Mouse (Mus musculus): ENCODE measurements at regions not wholly inside any gene's neighbourhood (a gene's known extent, or its start where the extent isn't known, plus 50 kb on each side); places are given as distances from the start of the nearest gene placed in this dataset.

GRCm38 (mm10) chr15:62107976-62108375 is 1185.2 kb upstream of the A1bg start:
- Histone ChIP-seq H3K4me3 (ENCODE audit: extremely low read depth, insufficient read depth, insufficient read length) (no peak overlapping the region), H3K36me3 (ENCODE audit: control insufficient read depth, insufficient read depth, low read length) (no peaks in the 10 kb centered on the region), H3K27ac (ENCODE audit: insufficient read depth, low read length) (no peak overlapping the region), H3K27me3 (ENCODE audit: control insufficient read depth, insufficient read depth, low read length) (no peaks in the 10 kb centered on the region), H3K4me1 (ENCODE audit: control insufficient read depth, insufficient read depth, insufficient read length) (peaks cover 13% of the 10 kb centered on the region; the same call in 1 of the 2 replicates)
- 85% methylated on average over 3 of the region's 3 CpGs for WGBS
- DNase-seq (ENCODE audit: low read depth in 1 of 2, low spot score in 2 of 2): no peak
- TF ChIP-seq POLR2A (IDR thresholded peaks at IDR 0.05; ENCODE audit: low read depth, low read length) (no peak), CTCF (IDR thresholded peaks at IDR 0.05; ENCODE audit: extremely low read depth, insufficient read depth, insufficient read length, insufficient replicate concordance) (no peak)

- no peaks in the 10 kb centered on the region for H3K36me3 ChIP-seq (ENCODE audit: control insufficient read depth, insufficient read depth, low read length)
- DNase-seq (ENCODE audit: low read depth in 1 of 2, low spot score in 2 of 2): peak; percentile 55 to 69
- H3K4me1 ChIP-seq (ENCODE audit: control insufficient read depth, insufficient read depth, insufficient read length): peaks cover 13% of the 10 kb centered on the region; the same call in 1 of the 2 replicates
- no peaks in the 10 kb centered on the region for H3K27me3 ChIP-seq (ENCODE audit: control insufficient read depth, insufficient read depth, low read length)
- WGBS: 36% methylated on average over 5 of the region's 5 CpGs
- H3K4me3 ChIP-seq (ENCODE audit: extremely low read depth, insufficient read depth, insufficient read length): no peak overlapping the region
- TF ChIP-seq CTCF (IDR thresholded peaks at IDR 0.05; ENCODE audit: extremely low read depth, insufficient read depth, insufficient read length, insufficient replicate concordance) (peak; percentile 25; the same call in 1 of the 2 replicates), POLR2A (IDR thresholded peaks at IDR 0.05; ENCODE audit: low read depth, low read length) (no peak)
- no peak overlapping the region for H3K27ac ChIP-seq (ENCODE audit: insufficient read depth, low read length)
Observed at GRCm38 (mm10) chr15:62106518-62106975, 1183.7 kb upstream of the A1bg start.

GRCm38 (mm10) chr15:62105483-62105882 is 1182.7 kb upstream of the A1bg start:
- DNase-seq (ENCODE audit: low read depth in 1 of 2, low spot score in 2 of 2): no peak
- Histone ChIP-seq H3K27me3 (ENCODE audit: control insufficient read depth, insufficient read depth, low read length) (no peaks in the 10 kb centered on the region), H3K27ac (ENCODE audit: insufficient read depth, low read length) (no peak overlapping the region), H3K36me3 (ENCODE audit: control insufficient read depth, insufficient read depth, low read length) (no peaks in the 10 kb centered on the region), H3K4me3 (ENCODE audit: extremely low read depth, insufficient read depth, insufficient read length) (no peak overlapping the region), H3K4me1 (ENCODE audit: control insufficient read depth, insufficient read depth, insufficient read length) (peaks cover 13% of the 10 kb centered on the region; the same call in 1 of the 2 replicates)
- WGBS: 83% methylated on average over 9 of the region's 9 CpGs
- TF ChIP-seq POLR2A (IDR thresholded peaks at IDR 0.05; ENCODE audit: low read depth, low read length) (no peak), CTCF (IDR thresholded peaks at IDR 0.05; ENCODE audit: extremely low read depth, insufficient read depth, insufficient read length, insufficient replicate concordance) (no peak)

GRCm38 (mm10) chr15:62104653-62105052 is 1181.8 kb upstream of the A1bg start:
- no peak overlapping the region for H3K4me3 ChIP-seq (ENCODE audit: extremely low read depth, insufficient read depth, insufficient read length)
- no peaks in the 10 kb centered on the region for H3K36me3 ChIP-seq (ENCODE audit: control insufficient read depth, insufficient read depth, low read length)
- H3K4me1 ChIP-seq (ENCODE audit: control insufficient read depth, insufficient read depth, insufficient read length): peaks cover 13% of the 10 kb centered on the region; the same call in 1 of the 2 replicates
- TF ChIP-seq CTCF (IDR thresholded peaks at IDR 0.05; ENCODE audit: extremely low read depth, insufficient read depth, insufficient read length, insufficient replicate concordance): no peak
- TF ChIP-seq POLR2A (IDR thresholded peaks at IDR 0.05; ENCODE audit: low read depth, low read length): no peak
- no peaks in the 10 kb centered on the region for H3K27me3 ChIP-seq (ENCODE audit: control insufficient read depth, insufficient read depth, low read length)
- peak in 1 of 2 experiments; percentile 10 for DNase-seq (ENCODE audit: low read depth in 1 of 2, low spot score in 2 of 2)
- H3K27ac ChIP-seq (ENCODE audit: insufficient read depth, low read length): no peak overlapping the region; the same call in 1 of the 2 replicates
- WGBS: 30% methylated on average over 7 of the region's 7 CpGs

- 94% methylated on average over 6 of the region's 6 CpGs for WGBS
- H3K4me3 ChIP-seq (ENCODE audit: extremely low read depth, insufficient read depth, insufficient read length): no peak overlapping the region
- DNase-seq (ENCODE audit: low read depth in 1 of 2, low spot score in 2 of 2): no peak
- H3K4me1 ChIP-seq (ENCODE audit: control insufficient read depth, insufficient read depth, insufficient read length): peaks cover 3% of the 10 kb centered on the region; the same call in 1 of the 2 replicates
- TF ChIP-seq POLR2A (IDR thresholded peaks at IDR 0.05; ENCODE audit: low read depth, low read length) (no peak), CTCF (IDR thresholded peaks at IDR 0.05; ENCODE audit: extremely low read depth, insufficient read depth, insufficient read length, insufficient replicate concordance) (no peak)
- H3K27me3 ChIP-seq (ENCODE audit: control insufficient read depth, insufficient read depth, low read length): no peaks in the 10 kb centered on the region
- H3K36me3 ChIP-seq (ENCODE audit: control insufficient read depth, insufficient read depth, low read length): no peaks in the 10 kb centered on the region
- no peak overlapping the region for H3K27ac ChIP-seq (ENCODE audit: insufficient read depth, low read length)
Observed at GRCm38 (mm10) chr15:62099683-62100082, 1176.9 kb upstream of the A1bg start.

GRCm38 (mm10) chr15:62098791-62099660 is 1176.2 kb upstream of the A1bg start:
- TF ChIP-seq CTCF (IDR thresholded peaks at IDR 0.05; ENCODE audit: extremely low read depth, insufficient read depth, insufficient read length, insufficient replicate concordance): no peak
- no peak for TF ChIP-seq POLR2A (IDR thresholded peaks at IDR 0.05; ENCODE audit: low read depth, low read length)
- H3K36me3 ChIP-seq (ENCODE audit: control insufficient read depth, insufficient read depth, low read length): no peaks in the 10 kb centered on the region
- no peak for DNase-seq (ENCODE audit: low read depth in 1 of 2, low spot score in 2 of 2)
- no peak overlapping the region for H3K4me3 ChIP-seq (ENCODE audit: extremely low read depth, insufficient read depth, insufficient read length)
- no peak overlapping the region for H3K27ac ChIP-seq (ENCODE audit: insufficient read depth, low read length)
- H3K27me3 ChIP-seq (ENCODE audit: control insufficient read depth, insufficient read depth, low read length): no peaks in the 10 kb centered on the region
- no peaks in the 10 kb centered on the region; the same call in 1 of the 2 replicates for H3K4me1 ChIP-seq (ENCODE audit: control insufficient read depth, insufficient read depth, insufficient read length)
- 84% methylated on average over 16 of the region's 16 CpGs for WGBS

Data from spleen, adult 2 months (tissue).